Mouse (Mus musculus): Measurements from ENCODE around the gene Serpina1e. TPM values are rescaled to one million over a fixed set of nuclear protein-coding genes. Genes with fewer than 3 reads are reported as not detected.
"Not testable (repeated sequence)": the region's sequence is repeated elsewhere in the genome, so short reads cannot be mapped to it uniquely, and the experiment has no call there.

Serpina1e gene
- total and polyA plus RNA-seq, 3 experiments, result not detected

GRCm38 (mm10) chr12:103962860-103963259, 4.1 kb upstream of the Serpina1e start:
- no peak overlapping the region for H3K9ac ChIP-seq (ENCODE audit: control insufficient read depth, low read depth, low read length, poor library complexity, severe bottlenecking)
- no peak overlapping the region for H3K27ac ChIP-seq (ENCODE audit: control insufficient read depth, low read depth, low read length)
- H3K36me3 ChIP-seq (ENCODE audit: control insufficient read depth in 1 of 2, insufficient read depth in 2 of 2, low read length in 2 of 2), result no peaks in the 10 kb centered on the region
- DNase-seq (ENCODE audit: low read depth, low spot score), result no peak
- H3K9me3 ChIP-seq (replicated peaks; ENCODE audit: insufficient read depth, low read length), result no peaks in the 10 kb centered on the region
- TF ChIP-seq RAD21 (IDR thresholded peaks at IDR 0.05; ENCODE audit: low read depth, low read length) (no peak), MAX (IDR thresholded peaks at IDR 0.05; ENCODE audit: low read length) (no peak), CTCF (IDR thresholded peaks at IDR 0.05 in 2 of 3, conservative IDR thresholded peaks at IDR 0.05 in 1 of 3; ENCODE audit: control insufficient read depth in 1 of 3, insufficient read depth in 1 of 3, low read depth in 2 of 3, low read length in 3 of 3, poor library complexity in 1 of 3, severe bottlenecking in 1 of 3) (no peak), USF1 (IDR thresholded peaks at IDR 0.05; ENCODE audit: low read depth, low read length) (no peak)
- no peaks in the 10 kb centered on the region for H3K79me2 ChIP-seq (ENCODE audit: control insufficient read depth, insufficient read depth, low read length, poor library complexity)
- no peaks in the 10 kb centered on the region for H3K4me1 ChIP-seq (ENCODE audit: control insufficient read depth in 1 of 2, insufficient read depth in 2 of 2, low read length in 2 of 2)
- no peaks in the 10 kb centered on the region for H3K27me3 ChIP-seq (ENCODE audit: control insufficient read depth in 1 of 2, insufficient read depth in 2 of 2, low read length in 2 of 2)
- H3K4me3 ChIP-seq (ENCODE audit: control insufficient read depth in 1 of 2, insufficient read depth in 1 of 2, low read depth in 2 of 2, low read length in 2 of 2), result no peak overlapping the region

- no peaks in the 10 kb centered on the region for H3K79me2 ChIP-seq (ENCODE audit: control insufficient read depth, insufficient read depth, low read length, poor library complexity)
- H3K4me3 ChIP-seq (ENCODE audit: control insufficient read depth in 1 of 2, insufficient read depth in 1 of 2, low read depth in 2 of 2, low read length in 2 of 2), result no peak overlapping the region
- no peak overlapping the region for H3K27ac ChIP-seq (ENCODE audit: control insufficient read depth, low read depth, low read length)
- no peaks in the 10 kb centered on the region for H3K9me3 ChIP-seq (replicated peaks; ENCODE audit: insufficient read depth, low read length)
- H3K36me3 ChIP-seq (ENCODE audit: control insufficient read depth in 1 of 2, insufficient read depth in 2 of 2, low read length in 2 of 2), result no peaks in the 10 kb centered on the region
- DNase-seq (ENCODE audit: low read depth, low spot score), result no peak
- no peaks in the 10 kb centered on the region for H3K4me1 ChIP-seq (ENCODE audit: control insufficient read depth in 1 of 2, insufficient read depth in 2 of 2, low read length in 2 of 2)
- no peak for TF ChIP-seq ZKSCAN1 (IDR thresholded peaks at IDR 0.05; ENCODE audit: low read depth, low read length)
- TF ChIP-seq ELF1 (IDR thresholded peaks at IDR 0.05; ENCODE audit: low read depth, low read length), result no peak
- H3K27me3 ChIP-seq (ENCODE audit: control insufficient read depth in 1 of 2, insufficient read depth in 2 of 2, low read length in 2 of 2), result no peaks in the 10 kb centered on the region
- H3K9ac ChIP-seq (ENCODE audit: control insufficient read depth, low read depth, low read length, poor library complexity, severe bottlenecking), result no peak overlapping the region
Observed at GRCm38 (mm10) chr12:103962337-103962736, 3.6 kb upstream of the Serpina1e start.

- no peaks in the 10 kb centered on the region for H3K79me2 ChIP-seq (ENCODE audit: control insufficient read depth, insufficient read depth, low read length, poor library complexity)
- H3K27ac ChIP-seq (ENCODE audit: control insufficient read depth, low read depth, low read length), result no peak overlapping the region
- no peaks in the 10 kb centered on the region for H3K36me3 ChIP-seq (ENCODE audit: control insufficient read depth in 1 of 2, insufficient read depth in 2 of 2, low read length in 2 of 2)
- H3K9ac ChIP-seq (ENCODE audit: control insufficient read depth, low read depth, low read length, poor library complexity, severe bottlenecking), result no peak overlapping the region
- H3K4me1 ChIP-seq (ENCODE audit: control insufficient read depth in 1 of 2, insufficient read depth in 2 of 2, low read length in 2 of 2), result no peaks in the 10 kb centered on the region
- TF ChIP-seq ZKSCAN1 (IDR thresholded peaks at IDR 0.05; ENCODE audit: low read depth, low read length), result no peak
- TF ChIP-seq SMC3 (IDR thresholded peaks at IDR 0.05; ENCODE audit: low read depth, low read length), result no peak
- no peak for TF ChIP-seq CHD1 (IDR thresholded peaks at IDR 0.05; ENCODE audit: low read depth, low read length)
- no peak for TF ChIP-seq TAL1 (IDR thresholded peaks at IDR 0.05; ENCODE audit: low read length)
- TF ChIP-seq EP300 (IDR thresholded peaks at IDR 0.05; ENCODE audit: low read depth in 1 of 2, low read length in 2 of 2), result no peak
- TF ChIP-seq MAZ (IDR thresholded peaks at IDR 0.05; ENCODE audit: low read depth, low read length), result no peak
- no peak for TF ChIP-seq POLR2A (IDR thresholded peaks at IDR 0.05; ENCODE audit: control insufficient read depth in 1 of 2, insufficient read depth in 1 of 2, low read depth in 1 of 2, low read length in 2 of 2, poor library complexity in 1 of 2)
- no peak for TF ChIP-seq HCFC1 (IDR thresholded peaks at IDR 0.05; ENCODE audit: low read depth, low read length)
- no peak for TF ChIP-seq BHLHE40 (IDR thresholded peaks at IDR 0.05; ENCODE audit: borderline replicate concordance, low read depth, low read length)
- TF ChIP-seq POLR2AphosphoS2 (IDR thresholded peaks at IDR 0.05; ENCODE audit: low read length), result no peak
- TF ChIP-seq USF2 (IDR thresholded peaks at IDR 0.05; ENCODE audit: borderline replicate concordance in 1 of 2, insufficient read depth in 1 of 2, low read depth in 1 of 2, low read length in 2 of 2), result no peak
- TF ChIP-seq GATA1 (IDR thresholded peaks at IDR 0.05; ENCODE audit: low read depth, low read length), result no peak
- no peak for TF ChIP-seq MXI1 (IDR thresholded peaks at IDR 0.05; ENCODE audit: low read depth, low read length)
- no peak for TF ChIP-seq KAT2A (conservative IDR thresholded peaks at IDR 0.05; ENCODE audit: low read depth, low read length)
- no peak for TF ChIP-seq CHD2 (IDR thresholded peaks at IDR 0.05; ENCODE audit: low read length)
- no peak for TF ChIP-seq USF1 (IDR thresholded peaks at IDR 0.05; ENCODE audit: low read depth, low read length)
- no peak for DNase-seq (ENCODE audit: low read depth, low spot score)
- H3K9me3 ChIP-seq (replicated peaks; ENCODE audit: insufficient read depth, low read length), result no peaks in the 10 kb centered on the region
- no peaks in the 10 kb centered on the region for H3K27me3 ChIP-seq (ENCODE audit: control insufficient read depth in 1 of 2, insufficient read depth in 2 of 2, low read length in 2 of 2)
- H3K4me3 ChIP-seq (ENCODE audit: control insufficient read depth in 1 of 2, insufficient read depth in 1 of 2, low read depth in 2 of 2, low read length in 2 of 2), result no peak overlapping the region
Observed at GRCm38 (mm10) chr12:103961716-103962115, 2.9 kb upstream of the Serpina1e start.

- not testable (repeated sequence) for H3K27ac ChIP-seq (ENCODE audit: control insufficient read depth, low read depth, low read length); H3K79me2 ChIP-seq (ENCODE audit: control insufficient read depth, insufficient read depth, low read length, poor library complexity); DNase-seq (ENCODE audit: low read depth, low spot score); H3K4me1 ChIP-seq (ENCODE audit: control insufficient read depth in 1 of 2, insufficient read depth in 2 of 2, low read length in 2 of 2); H3K9ac ChIP-seq (ENCODE audit: control insufficient read depth, low read depth, low read length, poor library complexity, severe bottlenecking); H3K27me3 ChIP-seq (ENCODE audit: control insufficient read depth in 1 of 2, insufficient read depth in 2 of 2, low read length in 2 of 2); H3K4me3 ChIP-seq (ENCODE audit: control insufficient read depth in 1 of 2, insufficient read depth in 1 of 2, low read depth in 2 of 2, low read length in 2 of 2); H3K9me3 ChIP-seq (replicated peaks; ENCODE audit: insufficient read depth, low read length); H3K36me3 ChIP-seq (ENCODE audit: control insufficient read depth in 1 of 2, insufficient read depth in 2 of 2, low read length in 2 of 2)
Observed at GRCm38 (mm10) chr12:103956555-103956954, 2.2 kb downstream of the Serpina1e start.

Data from MEL (cell line).